Mouse (Mus musculus): ENCODE measurements around the gene Bag2. TPM values are rescaled to one million over a fixed set of nuclear protein-coding genes. Genes with fewer than 3 reads are reported as not detected.
A peak's percentile ranks its signal among the peaks of the same experiment; 100 is the strongest.
"Not testable (repeated sequence)": the region's sequence is repeated elsewhere in the genome, so short reads cannot be mapped to it uniquely, and the experiment has no call there.

The Bag2 gene
- polyA plus RNA-seq, 1 experiment from 2014 or later, result 85.3 TPM

- H3K36me3 ChIP-seq (ENCODE audit: control insufficient read depth, insufficient read depth, low read length), result peaks cover 31% of the 10 kb centered on the region
- no peaks in the 10 kb centered on the region for H3K9me3 ChIP-seq (ENCODE audit: control insufficient read depth, low read length)
- WGBS, result 97% methylated on average over 11 of the region's 11 CpGs
- no peak overlapping the region for H3K9ac ChIP-seq (ENCODE audit: low read length)
- H3K4me3 ChIP-seq (ENCODE audit: control insufficient read depth in 1 of 2, insufficient read depth in 1 of 2, low read depth in 1 of 2, low read length in 2 of 2), result no peak overlapping the region
- no peak for ATAC-seq (ENCODE audit: insufficient number of reproducible peaks, insufficient read depth, low FRiP score, low read depth)
- no peaks in the 10 kb centered on the region for H3K27me3 ChIP-seq (ENCODE audit: control insufficient read depth, insufficient read depth, low read length)
- H3K27ac ChIP-seq (replicated peaks in 1 of 2; ENCODE audit: control insufficient read depth in 1 of 2, insufficient read depth in 1 of 2, low read depth in 2 of 2, low read length in 2 of 2), result no peak overlapping the region
- peaks cover 0 to 7% of the 10 kb centered on the region in 2 experiments; a peak in 3 of 4 replicates for H3K4me1 ChIP-seq (ENCODE audit: control insufficient read depth in 2 of 2, insufficient read depth in 2 of 2, low read length in 2 of 2)
- H3K4me2 ChIP-seq (ENCODE audit: low read length), result no peak overlapping the region
Observed at GRCm38 (mm10) chr1:33749109-33749508, 8.5 kb downstream of the Bag2 start.

GRCm38 (mm10) chr1:33745901-33746300 is 11.7 kb downstream of the Bag2 start:
- Histone ChIP-seq H3K27ac (replicated peaks in 1 of 2; ENCODE audit: control insufficient read depth in 1 of 2, insufficient read depth in 1 of 2, low read depth in 2 of 2, low read length in 2 of 2) (no peak overlapping the region), H3K27me3 (ENCODE audit: control insufficient read depth, insufficient read depth, low read length) (no peaks in the 10 kb centered on the region), H3K4me3 (ENCODE audit: control insufficient read depth in 1 of 2, insufficient read depth in 1 of 2, low read depth in 1 of 2, low read length in 2 of 2) (no peak overlapping the region), H3K4me2 (ENCODE audit: low read length) (no peak overlapping the region), H3K4me1 (ENCODE audit: control insufficient read depth in 2 of 2, insufficient read depth in 2 of 2, low read length in 2 of 2) (no peaks in the 10 kb centered on the region; a peak in 1 of 4 replicates), H3K9me3 (ENCODE audit: control insufficient read depth, low read length) (no peaks in the 10 kb centered on the region), H3K36me3 (ENCODE audit: control insufficient read depth, insufficient read depth, low read length) (peaks cover 43% of the 10 kb centered on the region), H3K9ac (ENCODE audit: low read length) (no peak overlapping the region)
- no peak for ATAC-seq (ENCODE audit: insufficient number of reproducible peaks, insufficient read depth, low FRiP score, low read depth)
- 91% methylated on average over 4 of the region's 4 CpGs for WGBS

GRCm38 (mm10) chr1:33744815-33745214 is 12.8 kb downstream of the Bag2 start:
- not testable (repeated sequence) for H3K9me3 ChIP-seq (ENCODE audit: control insufficient read depth, low read length); H3K4me1 ChIP-seq (ENCODE audit: control insufficient read depth in 2 of 2, insufficient read depth in 2 of 2, low read length in 2 of 2); ATAC-seq (ENCODE audit: insufficient number of reproducible peaks, insufficient read depth, low FRiP score, low read depth); H3K9ac ChIP-seq (ENCODE audit: low read length); H3K4me3 ChIP-seq (ENCODE audit: control insufficient read depth in 1 of 2, insufficient read depth in 1 of 2, low read depth in 1 of 2, low read length in 2 of 2); H3K4me2 ChIP-seq (ENCODE audit: low read length); H3K27ac ChIP-seq (replicated peaks in 1 of 2; ENCODE audit: control insufficient read depth in 1 of 2, insufficient read depth in 1 of 2, low read depth in 2 of 2, low read length in 2 of 2); H3K27me3 ChIP-seq (ENCODE audit: control insufficient read depth, insufficient read depth, low read length)
- 85% methylated on average over 8 of the region's 9 CpGs for WGBS
- H3K36me3 ChIP-seq (ENCODE audit: control insufficient read depth, insufficient read depth, low read length), result peaks cover 51% of the 10 kb centered on the region

- no peaks in the 10 kb centered on the region for H3K27me3 ChIP-seq (ENCODE audit: control insufficient read depth, insufficient read depth, low read length)
- H3K9me3 ChIP-seq (ENCODE audit: control insufficient read depth, low read length), result no peaks in the 10 kb centered on the region
- peaks cover 62% of the 10 kb centered on the region for H3K36me3 ChIP-seq (ENCODE audit: control insufficient read depth, insufficient read depth, low read length)
- no peak for ATAC-seq (ENCODE audit: insufficient number of reproducible peaks, insufficient read depth, low FRiP score, low read depth)
- H3K4me2 ChIP-seq (ENCODE audit: low read length), result no peak overlapping the region
- WGBS, result 17% methylated on average over 8 of the region's 8 CpGs
- no peak overlapping the region for H3K27ac ChIP-seq (replicated peaks in 1 of 2; ENCODE audit: control insufficient read depth in 1 of 2, insufficient read depth in 1 of 2, low read depth in 2 of 2, low read length in 2 of 2)
- H3K4me3 ChIP-seq (ENCODE audit: control insufficient read depth in 1 of 2, insufficient read depth in 1 of 2, low read depth in 1 of 2, low read length in 2 of 2), result no peak overlapping the region
- H3K9ac ChIP-seq (ENCODE audit: low read length), result no peak overlapping the region
- no peaks in the 10 kb centered on the region; a peak in 1 of 4 replicates for H3K4me1 ChIP-seq (ENCODE audit: control insufficient read depth in 2 of 2, insufficient read depth in 2 of 2, low read length in 2 of 2)
Observed at GRCm38 (mm10) chr1:33742903-33743302, 14.7 kb downstream of the Bag2 start.

GRCm38 (mm10) chr1:33739302-33739701 is 18.3 kb downstream of the Bag2 start:
- peak; percentile 58; the same call in 1 of the 2 replicates for ATAC-seq (ENCODE audit: insufficient number of reproducible peaks, insufficient read depth, low FRiP score, low read depth)
- no peak overlapping the region for H3K9ac ChIP-seq (ENCODE audit: low read length)
- H3K4me1 ChIP-seq (ENCODE audit: control insufficient read depth in 2 of 2, insufficient read depth in 2 of 2, low read length in 2 of 2), result no peaks in the 10 kb centered on the region
- no peak overlapping the region for H3K4me3 ChIP-seq (ENCODE audit: control insufficient read depth in 1 of 2, insufficient read depth in 1 of 2, low read depth in 1 of 2, low read length in 2 of 2)
- no peaks in the 10 kb centered on the region for H3K9me3 ChIP-seq (ENCODE audit: control insufficient read depth, low read length)
- H3K27me3 ChIP-seq (ENCODE audit: control insufficient read depth, insufficient read depth, low read length), result no peaks in the 10 kb centered on the region
- WGBS, result 32% methylated on average over 12 of the region's 12 CpGs
- H3K4me2 ChIP-seq (ENCODE audit: low read length), result no peak overlapping the region
- no peak overlapping the region for H3K27ac ChIP-seq (replicated peaks in 1 of 2; ENCODE audit: control insufficient read depth in 1 of 2, insufficient read depth in 1 of 2, low read depth in 2 of 2, low read length in 2 of 2)
- peaks cover 64% of the 10 kb centered on the region for H3K36me3 ChIP-seq (ENCODE audit: control insufficient read depth, insufficient read depth, low read length)

GRCm38 (mm10) chr1:33738681-33739278 is 18.8 kb downstream of the Bag2 start:
- no peak for ATAC-seq (ENCODE audit: insufficient number of reproducible peaks, insufficient read depth, low FRiP score, low read depth)
- peaks cover 69% of the 10 kb centered on the region for H3K36me3 ChIP-seq (ENCODE audit: control insufficient read depth, insufficient read depth, low read length)
- no peak overlapping the region for H3K27ac ChIP-seq (replicated peaks in 1 of 2; ENCODE audit: control insufficient read depth in 1 of 2, insufficient read depth in 1 of 2, low read depth in 2 of 2, low read length in 2 of 2)
- H3K9me3 ChIP-seq (ENCODE audit: control insufficient read depth, low read length), result no peaks in the 10 kb centered on the region
- H3K4me3 ChIP-seq (ENCODE audit: control insufficient read depth in 1 of 2, insufficient read depth in 1 of 2, low read depth in 1 of 2, low read length in 2 of 2), result no peak overlapping the region
- H3K4me1 ChIP-seq (ENCODE audit: control insufficient read depth in 2 of 2, insufficient read depth in 2 of 2, low read length in 2 of 2), result no peaks in the 10 kb centered on the region
- no peak overlapping the region for H3K4me2 ChIP-seq (ENCODE audit: low read length)
- H3K27me3 ChIP-seq (ENCODE audit: control insufficient read depth, insufficient read depth, low read length), result no peaks in the 10 kb centered on the region
- no peak overlapping the region for H3K9ac ChIP-seq (ENCODE audit: low read length)
- WGBS, result 78% methylated on average over 11 of the region's 11 CpGs

- Histone ChIP-seq H3K4me2 (ENCODE audit: low read length) (no peak overlapping the region), H3K27ac (replicated peaks in 1 of 2; ENCODE audit: control insufficient read depth in 1 of 2, insufficient read depth in 1 of 2, low read depth in 2 of 2, low read length in 2 of 2) (no peak overlapping the region), H3K27me3 (ENCODE audit: control insufficient read depth, insufficient read depth, low read length) (no peaks in the 10 kb centered on the region), H3K4me3 (ENCODE audit: control insufficient read depth in 1 of 2, insufficient read depth in 1 of 2, low read depth in 1 of 2, low read length in 2 of 2) (no peak overlapping the region), H3K9ac (ENCODE audit: low read length) (no peak overlapping the region), H3K9me3 (ENCODE audit: control insufficient read depth, low read length) (no peaks in the 10 kb centered on the region), H3K4me1 (ENCODE audit: control insufficient read depth in 2 of 2, insufficient read depth in 2 of 2, low read length in 2 of 2) (no peaks in the 10 kb centered on the region), H3K36me3 (ENCODE audit: control insufficient read depth, insufficient read depth, low read length) (peaks cover 71% of the 10 kb centered on the region)
- WGBS, result 91% methylated on average over 11 of the region's 11 CpGs
- ATAC-seq (ENCODE audit: insufficient number of reproducible peaks, insufficient read depth, low FRiP score, low read depth), result no peak
Observed at GRCm38 (mm10) chr1:33738281-33738680, 19.3 kb downstream of the Bag2 start.

All from heart, embryonic 14.5 days (tissue).